Mouse (Mus musculus) liver, postnatal 0 days (tissue): ENCODE data around the gene Cables2. TPM values are rescaled to one million over a fixed set of nuclear protein-coding genes. Genes with fewer than 3 reads are reported as not detected.
A peak's percentile ranks its signal among the peaks of the same experiment; 100 is the strongest.

Experiments used
- ATAC-seq: fragments of 200-750 bp; cut with Nextera tagmentation; 2 replicates; pipeline ENCODE4 v1.8.0; 2017; ENCODE audit warnings: mild to moderate bottlenecking, moderate library complexity
- DNase-seq: peaks from one replicate; pipeline ENCODE4 v3.0.0-alpha.2; 2016
- H3K27ac ChIP-seq: fragments of 300-500 bp; sonication (generic); 2 replicates; pipeline ENCODE4 v1.5.1; 2014; ENCODE audit warnings: antibody characterized with exemption, moderate library complexity, mild to moderate bottlenecking, low read depth
- H3K27me3 ChIP-seq: fragments of 300-500 bp; sonication (generic); 2 replicates; pipeline ENCODE4 v1.6.1; 2014; ENCODE audit warnings: low read length, control low read depth, mixed read lengths; ENCODE audit not compliant: insufficient read depth
- H3K36me3 ChIP-seq: fragments of 300-500 bp; sonication (generic); replicated peaks from 2 replicates; pipeline ENCODE4 v1.6.1; 2014; ENCODE audit warnings: mild to moderate bottlenecking, control low read depth, low read length, moderate library complexity, mixed read lengths; ENCODE audit not compliant: insufficient read depth
- H3K4me1 ChIP-seq: fragments of 300-500 bp; sonication (generic); 2 replicates; pipeline ENCODE4 v1.6.1; 2014; ENCODE audit warnings: antibody characterized with exemption, mild to moderate bottlenecking, control low read depth; ENCODE audit not compliant: insufficient read depth
- H3K4me2 ChIP-seq: fragments of 300-500 bp; sonication (generic); 2 replicates; pipeline ENCODE4 v1.6.1; 2014; ENCODE audit warnings: low read depth, mild to moderate bottlenecking, low read length, moderate library complexity, mixed read lengths
- H3K4me3 ChIP-seq: fragments of 300-500 bp; sonication (generic); 2 replicates; pipeline ENCODE4 v1.5.1; 2014; ENCODE audit warnings: low read depth, low read length
- H3K9ac ChIP-seq: fragments of 300-500 bp; sonication (generic); replicated peaks from 2 replicates; pipeline ENCODE4 v1.6.1; 2014; ENCODE audit warnings: mild to moderate bottlenecking, moderate library complexity
- H3K9me3 ChIP-seq: fragments of 300-500 bp; sonication (generic); 2 replicates; pipeline ENCODE4 v1.6.1; 2016; ENCODE audit warnings: mild to moderate bottlenecking, control low read depth, low read length, mixed read lengths
- CTCF ChIP-seq: sonication (generic); IDR thresholded peaks from 2 replicates; pipeline ENCODE4 v1.5.1; 2016; ENCODE audit warnings: antibody characterized with exemption, low read depth
- EP300 ChIP-seq: IDR thresholded peaks from 2 replicates; pipeline ENCODE4 v1.6.1; 2016; ENCODE audit warnings: antibody characterized with exemption, low read depth, mild to moderate bottlenecking
- WGBS: fragments of 180-500 bp; shearing (Covaris S2); extraction: QIAGEN DNeasy Blood & Tissue Kit; methylation state at CpG from one replicate; pipeline ENCODE4 v1.1.7; 2014; ENCODE audit not compliant: insufficient replicate concordance; 5-methylcytosine and 5-hydroxymethylcytosine counted together
- polyA plus RNA-seq: library from polyadenylated mRNA; unstranded; fragments of >200 nt; fragmentation: Nextera tagmentation; extraction: Ambion mirVana; gene quantifications from 2 replicates; pipeline ENCODE4 v1.2.1, GENCODE M21; 2015

The Cables2 gene
- polyA plus RNA-seq, 1 experiment from 2014 or later, result 4.7 TPM

DNA sequence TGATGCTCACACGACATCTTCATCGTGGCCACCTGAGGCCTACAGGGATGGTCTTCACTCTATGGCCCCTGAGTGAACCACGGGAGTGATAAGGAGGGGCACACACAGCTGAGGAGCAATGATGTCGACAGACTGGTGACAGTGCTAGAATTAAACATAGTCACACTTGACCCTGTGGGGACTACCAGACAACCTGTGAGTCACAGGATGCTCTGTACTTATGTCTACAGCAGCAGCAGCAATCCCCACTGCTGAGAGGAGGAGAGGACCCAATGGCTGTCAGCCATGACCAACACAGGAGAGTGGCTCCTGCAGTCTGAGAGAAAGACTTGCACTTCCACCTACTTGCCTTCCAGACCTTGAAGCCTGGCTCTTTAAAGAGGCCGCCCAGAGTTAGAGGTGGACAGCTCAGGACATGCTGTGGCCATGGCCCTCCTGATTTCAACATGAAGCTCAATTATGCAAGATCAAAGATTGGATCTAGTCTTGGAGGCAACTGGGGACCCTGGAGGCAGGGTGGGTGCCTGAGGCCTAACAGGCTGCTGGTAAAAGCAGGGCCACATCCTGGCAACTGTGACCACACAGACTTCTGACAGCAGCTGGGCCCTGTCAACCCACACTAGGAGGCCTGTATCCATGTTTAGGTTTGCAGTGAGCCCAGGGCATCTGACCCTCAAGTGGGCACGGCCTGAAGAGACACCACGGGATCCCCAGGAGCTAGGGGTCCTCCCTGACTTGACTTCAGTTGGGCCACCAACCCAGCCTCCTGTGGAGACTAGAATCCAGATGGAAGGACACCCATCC, 40.0 kb downstream of the Cables2 start:
- H3K27me3 ChIP-seq, result no peaks in the 10 kb centered on the region
- TF ChIP-seq EP300 (no peak), CTCF (no peak)
- H3K4me1 ChIP-seq, result peaks cover 24% of the 10 kb centered on the region

DNA sequence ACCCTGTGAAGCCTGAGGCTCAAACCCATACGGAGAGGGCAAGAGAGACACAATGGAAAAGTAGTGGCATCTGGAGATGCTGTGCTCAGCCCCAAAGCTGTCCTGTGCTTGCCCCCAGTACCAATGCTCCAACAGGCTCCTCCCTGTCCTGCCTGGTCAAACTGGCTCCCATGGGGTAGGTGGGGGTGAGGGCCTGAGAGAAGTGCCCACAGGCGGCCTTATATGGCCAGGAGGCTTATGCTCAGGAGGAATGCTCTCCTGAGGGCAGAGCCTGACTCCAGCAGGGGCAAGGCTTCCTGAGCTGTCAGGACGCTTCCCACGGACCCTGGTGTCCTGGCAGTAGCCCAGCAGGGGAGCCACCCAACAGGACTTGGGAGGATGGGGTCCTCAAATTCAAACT, 42.8 kb downstream of the Cables2 start:
- 62% methylated on average over 4 of the region's 4 CpGs for WGBS
- no peak for ATAC-seq
- H3K9ac ChIP-seq, result no peak overlapping the region

More for the DNA sequence above, 40.0 kb downstream of the Cables2 start:
- H3K9me3 ChIP-seq, result no peaks in the 10 kb centered on the region
- no peak overlapping the region for H3K27ac ChIP-seq
- 64% methylated on average over 7 of the region's 7 CpGs for WGBS
- no peak for DNase-seq
- H3K9ac ChIP-seq, result no peak overlapping the region
- H3K4me2 ChIP-seq, result no peak overlapping the region
- no peak for ATAC-seq
- H3K36me3 ChIP-seq, result no peaks in the 10 kb centered on the region
- no peak overlapping the region for H3K4me3 ChIP-seq

DNA sequence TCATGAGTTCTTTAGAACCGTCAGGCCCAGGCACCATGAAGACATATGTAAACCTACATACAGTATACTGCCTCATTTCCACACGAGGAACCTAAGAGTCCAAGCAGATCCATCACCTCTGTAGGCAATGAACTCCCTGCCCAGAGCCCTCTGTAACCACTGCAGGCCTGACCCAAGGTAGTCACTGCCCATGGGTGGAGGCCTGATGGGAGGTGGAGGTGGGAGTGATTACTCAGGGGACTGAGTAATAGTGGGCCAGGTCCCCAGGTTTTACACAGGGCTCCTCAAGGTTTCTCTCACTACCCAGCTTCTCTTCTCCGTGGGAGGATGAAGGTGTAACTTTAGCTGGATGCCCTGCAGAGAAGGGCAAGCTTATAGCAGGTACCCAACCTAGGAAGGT, 44.2 kb downstream of the Cables2 start:
- H3K4me3 ChIP-seq, result no peak overlapping the region
- no peaks in the 10 kb centered on the region for H3K36me3 ChIP-seq
- no peak for TF ChIP-seq EP300
- no peak for TF ChIP-seq CTCF
- H3K9me3 ChIP-seq, result no peaks in the 10 kb centered on the region
- 55% methylated on average over 3 of the region's 3 CpGs for WGBS
- ATAC-seq, result no peak
- H3K9ac ChIP-seq, result no peak overlapping the region
- DNase-seq, result no peak
- no peak overlapping the region for H3K27ac ChIP-seq
- H3K4me1 ChIP-seq, result peaks cover 29% of the 10 kb centered on the region
- H3K27me3 ChIP-seq, result peaks cover 24% of the 10 kb centered on the region
- H3K4me2 ChIP-seq, result no peak overlapping the region

More for the DNA sequence above, 42.8 kb downstream of the Cables2 start:
- TF ChIP-seq CTCF (no peak), EP300 (no peak)
- Histone ChIP-seq H3K27ac (no peak overlapping the region), H3K4me1 (peaks cover 31% of the 10 kb centered on the region), H3K9me3 (no peaks in the 10 kb centered on the region), H3K4me2 (no peak overlapping the region), H3K27me3 (peaks cover 11% of the 10 kb centered on the region), H3K4me3 (no peak overlapping the region), H3K36me3 (no peaks in the 10 kb centered on the region)
- no peak for DNase-seq

DNA sequence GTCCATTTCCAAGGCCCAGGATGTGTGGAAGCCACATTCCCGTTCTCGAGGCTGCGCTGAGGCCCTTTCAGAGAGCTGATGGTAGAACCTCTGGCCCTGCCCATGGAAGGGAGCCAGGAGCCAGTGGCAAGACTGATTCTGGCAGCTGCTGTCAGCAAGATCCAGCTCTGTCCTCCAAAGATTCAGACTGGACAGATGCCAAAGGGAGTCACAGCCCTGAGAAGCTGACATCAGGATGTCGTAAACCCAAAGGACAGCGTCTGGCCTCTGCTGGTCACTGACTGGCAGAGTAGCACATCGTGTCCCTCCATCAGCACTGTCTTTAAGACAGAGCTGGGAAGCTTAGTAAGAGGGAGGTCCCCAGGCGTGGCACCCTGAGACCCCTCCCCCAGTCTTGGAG, 44.7 kb downstream of the Cables2 start:
- TF ChIP-seq EP300 (no peak), CTCF (0 out of 2 replicates have a peak, but pooled peaks have one; percentile 6)
- Histone ChIP-seq H3K9ac (no peak overlapping the region), H3K4me1 (peaks cover 28% of the 10 kb centered on the region), H3K27me3 (peaks cover 24% of the 10 kb centered on the region), H3K36me3 (no peaks in the 10 kb centered on the region), H3K4me3 (no peak overlapping the region), H3K9me3 (no peaks in the 10 kb centered on the region), H3K4me2 (no peak overlapping the region), H3K27ac (no peak overlapping the region)
- 57% methylated on average over 7 of the region's 7 CpGs for WGBS
- no peak for ATAC-seq
- no peak for DNase-seq

DNA sequence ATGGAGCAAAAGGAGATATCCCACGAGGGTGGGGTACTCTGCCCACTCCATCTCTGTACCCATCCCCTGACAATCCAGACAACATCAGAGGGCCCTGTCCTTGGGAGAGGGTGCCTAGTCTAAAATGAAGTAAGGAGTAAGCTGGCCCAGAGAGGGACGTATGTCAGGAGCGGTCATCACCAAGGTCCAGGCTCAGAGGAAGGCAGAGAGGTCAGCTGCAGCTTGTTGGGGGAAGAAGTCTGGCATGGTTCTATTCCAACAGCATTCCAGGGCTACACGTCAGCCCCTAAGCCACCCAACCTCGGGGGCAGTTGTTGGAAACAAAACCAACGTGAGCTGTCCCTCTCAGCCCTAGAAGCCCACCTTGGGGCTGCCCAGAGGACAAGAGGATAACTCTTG, 45.2 kb downstream of the Cables2 start:
- H3K4me2 ChIP-seq, result peak overlapping the region; percentile 57; the same call in 1 of the 2 replicates
- ATAC-seq (no peak), DNase-seq (peak; percentile 13)
- 59% methylated on average over 6 of the region's 6 CpGs for WGBS
- H3K9ac ChIP-seq, result no peak overlapping the region
- TF ChIP-seq EP300 (no peak), CTCF (no peak)
- H3K27me3 ChIP-seq, result peaks cover 24% of the 10 kb centered on the region
- no peak overlapping the region for H3K4me3 ChIP-seq
- no peaks in the 10 kb centered on the region for H3K9me3 ChIP-seq
- no peaks in the 10 kb centered on the region for H3K36me3 ChIP-seq
- H3K27ac ChIP-seq, result no peak overlapping the region
- peaks cover 23% of the 10 kb centered on the region for H3K4me1 ChIP-seq

DNA sequence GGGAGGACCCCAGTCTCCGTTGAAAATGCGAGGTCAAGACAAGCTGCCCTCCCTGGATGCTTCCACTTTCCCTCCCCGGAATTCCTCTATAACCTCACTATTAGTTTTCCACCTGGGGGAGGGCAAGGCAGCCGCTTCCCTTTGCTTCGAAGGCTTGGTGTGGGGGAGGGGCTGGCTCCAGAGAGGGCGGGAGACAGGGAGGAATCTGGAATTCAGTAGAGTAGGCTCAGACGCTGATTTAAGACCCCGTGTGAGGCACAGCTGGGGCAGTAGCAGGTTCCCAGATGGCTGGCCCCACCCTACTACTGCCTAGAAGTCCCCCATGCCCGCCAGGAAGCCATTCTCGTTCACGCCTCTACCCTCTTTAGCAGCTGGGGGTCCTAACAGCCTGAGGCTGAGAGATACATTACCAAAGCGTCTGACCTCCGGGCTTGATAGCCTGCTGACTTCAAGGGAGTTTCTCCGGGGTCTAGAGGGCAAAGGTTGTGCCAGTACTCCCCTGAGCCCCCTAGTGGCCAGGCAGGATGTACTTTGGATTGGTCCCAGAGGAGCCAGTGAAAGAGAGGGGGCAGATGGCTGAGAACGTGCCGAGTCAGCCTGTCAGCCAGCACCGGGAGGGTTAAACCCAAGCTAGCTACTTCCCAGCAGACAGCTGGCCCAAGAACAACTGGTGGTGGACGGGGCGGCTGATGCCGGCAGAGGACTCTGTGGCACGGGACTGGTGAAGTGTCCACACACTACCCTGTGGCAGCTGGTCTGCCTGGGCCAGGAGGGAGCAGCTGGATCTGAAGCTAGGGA, 45.8 kb downstream of the Cables2 start:
- peak overlapping the region; percentile 24 for H3K4me3 ChIP-seq
- no peak overlapping the region for H3K27ac ChIP-seq
- H3K27me3 ChIP-seq, result peaks cover 24% of the 10 kb centered on the region

More for the DNA sequence above, 45.8 kb downstream of the Cables2 start:
- TF ChIP-seq CTCF (peak; percentile 85), EP300 (no peak)
- Histone ChIP-seq H3K36me3 (no peaks in the 10 kb centered on the region), H3K4me1 (peaks cover 23% of the 10 kb centered on the region), H3K4me2 (peak overlapping the region; percentile 57), H3K9me3 (no peaks in the 10 kb centered on the region), H3K9ac (no peak overlapping the region)
- DNase-seq (peak; percentile 73), ATAC-seq (peak; percentile 72)
- 4% methylated on average over 21 of the region's 21 CpGs for WGBS
